ENCODE assay signal across 8 mouse cellular contexts in genomic region chr6:117906015-117906531, GRCm38 (mm10). TPM values are rescaled to one million over a fixed set of nuclear protein-coding genes. Genes with fewer than 3 reads are reported as not detected.
A peak's percentile ranks its signal among the peaks of the same experiment; 100 is the strongest.
DNase-seq lines count a peak whose midpoint lies in the region; ATAC-seq and TF ChIP-seq lines count a peak whose summit lies in the region.

No protein-coding gene starts in this region.

- peak overlapping the region; percentile 68 for H3K9ac ChIP-seq in forebrain, embryonic 16.5 days (replicated peaks; ENCODE audit: low read depth, low read length)
- peak overlapping the region; percentile 99 for H3K9ac ChIP-seq in kidney, embryonic 14.5 days (ENCODE audit: low read depth, low read length)
- peak overlapping the region; percentile 79 for H3K9ac ChIP-seq in liver, embryonic 14.5 days (replicated peaks)

- peak; percentile 64 for DNase-seq in layer of hippocampus, adult 9-10 months (ENCODE audit: low spot score)
- no peak for DNase-seq in layer of hippocampus, adult 11-12 months (ENCODE audit: low spot score)
- peak; percentile 85 for DNase-seq in ZHBTc4 (ENCODE audit: low read depth, low spot score)
- DNase-seq in liver, embryonic 14.5 days (ENCODE audit: low read depth in 3 of 3, low spot score in 3 of 3) = no peak
- no peak for DNase-seq in ovary, postnatal 36 days (ENCODE audit: low spot score)

- H3K9me3 ChIP-seq in forebrain, embryonic 16.5 days (ENCODE audit: control insufficient read depth, low read length) = no peaks in the 10 kb centered on the region
- no peaks in the 10 kb centered on the region for H3K9me3 ChIP-seq in kidney, embryonic 14.5 days (ENCODE audit: control insufficient read depth, low read length)
- no peaks in the 10 kb centered on the region for H3K9me3 ChIP-seq in liver, embryonic 14.5 days (ENCODE audit: control insufficient read depth, low read length)

- H3K4me3 ChIP-seq in forebrain, embryonic 16.5 days (replicated peaks; ENCODE audit: low read length) = peak overlapping the region; percentile 99
- H3K4me3 ChIP-seq in kidney, embryonic 14.5 days (ENCODE audit: low read length) = peak overlapping the region; percentile 99
- H3K4me3 ChIP-seq in liver, embryonic 14.5 days (ENCODE audit: insufficient read depth in 1 of 2, low read depth in 2 of 2, low read length in 2 of 2) = peak overlapping the region; percentile 73 to 95
- H3K4me3 ChIP-seq in small intestine, adult 2 months (ENCODE audit: low read depth, low read length) = peak overlapping the region; percentile 72

- H3K4me1 ChIP-seq in forebrain, embryonic 16.5 days (replicated peaks; ENCODE audit: control insufficient read depth, insufficient read depth, low read length) = peaks cover 23% of the 10 kb centered on the region
- H3K4me1 ChIP-seq in kidney, embryonic 14.5 days (ENCODE audit: control insufficient read depth, insufficient read depth, low read length) = peaks cover 14% of the 10 kb centered on the region; the same call in 1 of the 2 replicates
- peaks cover 34 to 35% of the 10 kb centered on the region in 2 experiments for H3K4me1 ChIP-seq in liver, embryonic 14.5 days (replicated peaks; ENCODE audit: control insufficient read depth in 2 of 2, insufficient read depth in 2 of 2, low read length in 1 of 2)
- peaks cover 10% of the 10 kb centered on the region; the same call in 1 of the 2 replicates for H3K4me1 ChIP-seq in small intestine, adult 2 months (ENCODE audit: control insufficient read depth, insufficient read depth, insufficient read length, low read length)

- peak; percentile 51 for ATAC-seq in forebrain, embryonic 16.5 days
- peak; percentile 32; the same call in 1 of the 2 replicates for ATAC-seq in kidney, embryonic 14.5 days (ENCODE audit: low FRiP score, low TSS enrichment)
- ATAC-seq in liver, embryonic 14.5 days (ENCODE audit: insufficient read depth) = peak; percentile 18

- no peak for TF ChIP-seq EP300 in liver, embryonic 14.5 days (IDR thresholded peaks at IDR 0.05; ENCODE audit: low read depth)

- peak overlapping the region; percentile 80 for H3K27ac ChIP-seq in forebrain, embryonic 16.5 days (ENCODE audit: low read length)
- H3K27ac ChIP-seq in kidney, embryonic 14.5 days (ENCODE audit: low read depth, low read length) = peak overlapping the region; percentile 78
- H3K27ac ChIP-seq in liver, embryonic 14.5 days = peak overlapping the region; percentile 84
- H3K27ac ChIP-seq in small intestine, adult 2 months (ENCODE audit: insufficient read depth, low read depth, low read length) = peak overlapping the region; percentile 78

- no peak for TF ChIP-seq CTCF in liver, embryonic 14.5 days (IDR thresholded peaks at IDR 0.05; ENCODE audit: low read depth)
- TF ChIP-seq CTCF in small intestine, adult 2 months (IDR thresholded peaks at IDR 0.05; ENCODE audit: extremely low read depth, insufficient read length, insufficient replicate concordance, low read depth, low read length) = no peak

- H3K27me3 ChIP-seq in forebrain, embryonic 16.5 days (replicated peaks; ENCODE audit: control insufficient read depth, insufficient read depth, low read length) = no peaks in the 10 kb centered on the region
- no peaks in the 10 kb centered on the region for H3K27me3 ChIP-seq in kidney, embryonic 14.5 days (ENCODE audit: control insufficient read depth, insufficient read depth, low read length)
- H3K27me3 ChIP-seq in liver, embryonic 14.5 days (ENCODE audit: control insufficient read depth, insufficient read depth, low read length) = no peaks in the 10 kb centered on the region
- H3K27me3 ChIP-seq in small intestine, adult 2 months (ENCODE audit: control insufficient read depth, insufficient read depth, low read length) = no peaks in the 10 kb centered on the region

- under 1% methylated on average over 25 of the region's 25 CpGs for WGBS in forebrain, embryonic 16.5 days
- under 1% methylated on average over 25 of the region's 25 CpGs for WGBS in kidney, embryonic 14.5 days
- WGBS in liver, embryonic 14.5 days (ENCODE audit: insufficient replicate concordance) = under 1% methylated on average over 25 of the region's 25 CpGs
- WGBS in small intestine, adult 2 months = under 1% methylated on average over 25 of the region's 25 CpGs

- H3K4me2 ChIP-seq in forebrain, embryonic 16.5 days (ENCODE audit: low read length) = peak overlapping the region; percentile 78
- peak overlapping the region; percentile 35 for H3K4me2 ChIP-seq in kidney, embryonic 14.5 days (replicated peaks; ENCODE audit: low read depth, low read length)
- H3K4me2 ChIP-seq in liver, embryonic 14.5 days (ENCODE audit: low read depth) = peak overlapping the region; percentile 87

- TF ChIP-seq POLR2A in small intestine, adult 2 months (IDR thresholded peaks at IDR 0.05; ENCODE audit: low read depth, low read length) = no peak; the same call in 1 of the 2 replicates

- no peaks in the 10 kb centered on the region for H3K36me3 ChIP-seq in forebrain, embryonic 16.5 days (ENCODE audit: control insufficient read depth, insufficient read depth)
- no peaks in the 10 kb centered on the region for H3K36me3 ChIP-seq in kidney, embryonic 14.5 days (ENCODE audit: control insufficient read depth, insufficient read depth, low read length)
- no peaks in the 10 kb centered on the region for H3K36me3 ChIP-seq in liver, embryonic 14.5 days (replicated peaks; ENCODE audit: control insufficient read depth, insufficient read depth, low read depth)
- no peaks in the 10 kb centered on the region for H3K36me3 ChIP-seq in small intestine, adult 2 months (ENCODE audit: control insufficient read depth, insufficient read depth, low read length)

RNA-seq across cellular contexts. Expression of gene Hnrnpf, which starts 5.9 kb away (rescaled TPM):
- polyA plus RNA-seq in forebrain, embryonic 16.5 days (2015; fragmentation: Nextera tagmentation; extraction: Ambion mirVana) = 366 and 411 TPM in 2 replicates
- 606 and 823 TPM in 2 replicates for polyA plus RNA-seq in kidney, embryonic 14.5 days (2014; fragmentation: Nextera tagmentation; extraction: Ambion mirVana)
- polyA plus RNA-seq in liver, embryonic 14.5 days (2012; rRNA removed) = 222 and 368 TPM in 2 replicates
- polyA plus RNA-seq in liver, embryonic 14.5 days (2014; fragmentation: Nextera tagmentation; extraction: Ambion mirVana) = 457 and 507 TPM in 2 replicates
- polyA plus RNA-seq in small intestine, adult 2 months (2012; rRNA removed) = 49.1 and 102 TPM in 2 replicates

RNA-seq across cellular contexts. Expression of gene Fxyd4, which starts 31.4 kb away (rescaled TPM):
- polyA plus RNA-seq in forebrain, embryonic 16.5 days (2015; fragmentation: Nextera tagmentation; extraction: Ambion mirVana) = 1.5 and 3.5 TPM in 2 replicates
- 77.7 and 94.8 TPM in 2 replicates for polyA plus RNA-seq in kidney, embryonic 14.5 days (2014; fragmentation: Nextera tagmentation; extraction: Ambion mirVana)
- not detected in 2 replicates for polyA plus RNA-seq in liver, embryonic 14.5 days (2012; rRNA removed)
- not detected in 2 replicates for polyA plus RNA-seq in liver, embryonic 14.5 days (2014; fragmentation: Nextera tagmentation; extraction: Ambion mirVana)
- not detected in 2 replicates for polyA plus RNA-seq in small intestine, adult 2 months (2012; rRNA removed)

RNA-seq across cellular contexts. Expression of gene Zfp239, which starts 44.2 kb away (rescaled TPM):
- polyA plus RNA-seq in forebrain, embryonic 16.5 days (2015; fragmentation: Nextera tagmentation; extraction: Ambion mirVana) = 18.0 and 18.5 TPM in 2 replicates
- 6.6 and 10.0 TPM in 2 replicates for polyA plus RNA-seq in kidney, embryonic 14.5 days (2014; fragmentation: Nextera tagmentation; extraction: Ambion mirVana)
- polyA plus RNA-seq in liver, embryonic 14.5 days (2012; rRNA removed) = 1.2 and 2.0 TPM in 2 replicates
- polyA plus RNA-seq in liver, embryonic 14.5 days (2014; fragmentation: Nextera tagmentation; extraction: Ambion mirVana) = 2.9 and 3.5 TPM in 2 replicates
- 2.5 and 5.1 TPM in 2 replicates for polyA plus RNA-seq in small intestine, adult 2 months (2012; rRNA removed)

Comparison
In these comparisons a context has a peak if more than half of its experiments do, and no peak if none do; other contexts are left out.
1. DNase-seq: peak in layer of hippocampus, adult 9-10 months (single experiment) and ZHBTc4 (single experiment); none in layer of hippocampus, adult 11-12 months (single experiment), liver, embryonic 14.5 days (0 of 3) and ovary, postnatal 36 days (single experiment).
2. H3K4me2 ChIP-seq: peak in every context shown above with its lines; median percentile 87 in liver, embryonic 14.5 days; 78 in forebrain, embryonic 16.5 days; 35 in kidney, embryonic 14.5 days.
3. RNA of gene Fxyd4, which starts 31.4 kb away (polyA plus RNA-seq): 77.7 to 94.8 TPM in kidney, embryonic 14.5 days; 1.5 to 3.5 TPM in forebrain, embryonic 16.5 days, not detected in liver, embryonic 14.5 days and not detected in small intestine, adult 2 months; every median in the first group is over 10 times any median in the second.
4. Peak in every context shown above with its lines, with median percentiles within 50 percentile points of each other: ATAC-seq, H3K27ac ChIP-seq, H3K4me3 ChIP-seq and H3K9ac ChIP-seq.